1 mouse cellular context compared by ENCODE assay signal in the genomic region with DNA sequence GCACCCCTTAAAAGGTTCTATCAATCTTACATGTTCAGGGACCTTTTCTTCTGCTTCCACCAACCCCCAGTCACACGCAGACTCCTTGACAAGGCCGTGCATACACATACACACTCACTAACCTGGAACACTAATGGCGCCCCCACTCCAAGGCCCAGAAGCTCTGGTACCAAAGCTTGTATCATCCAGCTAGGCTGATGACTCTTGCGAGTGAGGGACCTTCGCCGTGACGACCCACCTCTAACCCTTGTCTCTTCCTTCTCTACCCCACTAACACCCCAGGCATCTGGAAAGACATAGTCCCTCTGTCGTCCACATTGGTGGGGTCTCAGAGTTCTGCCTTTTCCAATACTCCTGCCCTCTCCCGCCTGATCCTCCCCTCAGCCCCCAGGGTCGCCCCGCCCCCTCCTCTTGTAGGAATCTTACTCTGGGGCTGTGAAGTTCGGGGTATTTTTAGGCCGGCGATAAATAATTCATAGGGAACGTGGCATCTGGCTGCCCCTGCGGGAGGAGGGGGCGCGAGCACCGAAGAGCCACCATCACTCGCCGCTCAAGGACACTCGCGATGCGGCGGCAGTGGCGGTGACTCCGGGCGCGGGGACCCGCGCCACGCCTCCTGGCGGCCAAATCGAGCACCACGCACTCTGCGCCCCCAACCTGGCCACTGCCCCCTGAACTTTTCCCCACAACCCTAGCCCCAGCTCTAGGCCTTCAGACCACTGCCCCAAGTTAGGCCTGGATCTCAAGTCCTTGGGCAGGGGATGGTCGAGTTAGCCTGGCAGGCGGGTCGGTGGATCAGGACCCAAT.
TF ChIP-seq lines count a peak whose summit lies in the region.

No protein-coding gene starts in this region.

TF ChIP-seq in CH12.LX, 34 proteins besides CTCF, POLR2A, EP300 and RAD21:
- TF ChIP-seq MAZ (IDR thresholded peaks at IDR 0.05; ENCODE audit: low read depth, low read length) (no peak), SMC3 (IDR thresholded peaks at IDR 0.05; ENCODE audit: low read depth, low read length) (peak; percentile 93)
